Mouse (Mus musculus) midbrain, embryonic 14.5 days (tissue): ENCODE results near the gene Llgl2. TPM values are rescaled to one million over a fixed set of nuclear protein-coding genes. Genes with fewer than 3 reads are reported as not detected.

Experiments
- ATAC-seq: fragments of 200-750 bp; cut with Nextera tagmentation; 2 replicates; pipeline ENCODE4 v1.8.0; 2017; ENCODE audit warnings: moderate number of reproducible peaks, moderate library complexity; ENCODE audit not compliant: low FRiP score, low TSS enrichment
- DNase-seq: peaks from one replicate; pipeline ENCODE4 v3.0.0-alpha.2; 2015
- H3K27ac ChIP-seq: fragments of 300-500 bp; sonication (generic); replicated peaks from 2 replicates; pipeline ENCODE4 v1.5.1; 2014; ENCODE audit warnings: mild to moderate bottlenecking, low read depth, low read length, moderate library complexity
- H3K27me3 ChIP-seq: fragments of 300-500 bp; sonication (generic); 2 replicates; pipeline ENCODE4 v1.6.1; 2014; ENCODE audit warnings: low read length, control low read depth, mixed read lengths; ENCODE audit not compliant: control insufficient read depth, insufficient read depth
- H3K36me3 ChIP-seq: fragments of 300-500 bp; sonication (generic); 2 replicates; pipeline ENCODE4 v1.6.1; 2014; ENCODE audit warnings: low read length, control low read depth; ENCODE audit not compliant: control insufficient read depth, insufficient read depth
- H3K4me1 ChIP-seq: fragments of 300-500 bp; sonication (generic); 2 replicates; pipeline ENCODE4 v1.6.1; 2014; ENCODE audit warnings: mild to moderate bottlenecking, antibody characterized with exemption, low read length, control low read depth; ENCODE audit not compliant: control insufficient read depth, insufficient read depth
- H3K4me2 ChIP-seq: fragments of 300-500 bp; sonication (generic); 2 replicates; pipeline ENCODE4 v1.6.1; 2014; ENCODE audit warnings: mild to moderate bottlenecking, low read length, moderate library complexity
- H3K4me3 ChIP-seq: fragments of 300-500 bp; sonication (generic); replicated peaks from 2 replicates; pipeline ENCODE4 v1.5.1; 2014; ENCODE audit warnings: low read depth, low read length
- H3K9ac ChIP-seq: fragments of 300-500 bp; sonication (generic); replicated peaks from 2 replicates; pipeline ENCODE4 v1.6.1; 2014; ENCODE audit warnings: mild to moderate bottlenecking, low read length, moderate library complexity
- H3K9me3 ChIP-seq: fragments of 300-500 bp; sonication (generic); 2 replicates; pipeline ENCODE4 v1.6.1; 2016; ENCODE audit warnings: low read length, control low read depth, mixed read lengths; ENCODE audit not compliant: control insufficient read depth
- WGBS: fragments of 180-500 bp; shearing (Covaris S2); extraction: QIAGEN DNeasy Blood & Tissue Kit; methylation state at CpG from one replicate; pipeline ENCODE4 v1.1.7; 2014; 5-methylcytosine and 5-hydroxymethylcytosine counted together
- polyA plus RNA-seq: library from polyadenylated mRNA; unstranded; fragments of >200 nt; fragmentation: Nextera tagmentation; extraction: Ambion mirVana; gene quantifications from 2 replicates; pipeline ENCODE4 v1.2.1, GENCODE M21; 2014

Gene Llgl2
- polyA plus RNA-seq, 1 experiment from 2014 or later: 0.63 TPM

DNA sequence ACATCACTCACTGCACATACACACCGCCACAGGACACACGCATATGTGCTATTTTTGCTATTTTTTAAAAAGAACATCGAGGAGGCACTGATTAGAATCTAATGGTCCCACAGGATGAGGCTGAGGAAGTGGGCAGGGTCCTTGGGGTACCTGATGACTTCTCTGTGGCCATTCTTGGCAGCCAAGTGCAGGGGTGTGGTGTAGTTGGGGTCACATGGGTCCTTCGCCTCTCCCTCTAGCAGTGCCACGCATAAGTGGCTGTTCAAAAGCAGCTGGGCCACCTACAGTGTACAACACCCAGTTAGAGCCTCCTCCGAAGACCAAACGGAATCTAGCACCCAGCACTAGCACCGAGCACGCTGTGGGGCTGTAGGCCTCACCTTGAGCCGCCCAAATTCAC, 17.7 kb upstream of the Llgl2 start:
- Histone ChIP-seq H3K27ac (no peak overlapping the region), H3K9me3 (no peaks in the 10 kb centered on the region), H3K4me2 (no peak overlapping the region), H3K9ac (no peak overlapping the region), H3K36me3 (peaks cover 50% of the 10 kb centered on the region), H3K4me3 (no peak overlapping the region), H3K27me3 (no peaks in the 10 kb centered on the region), H3K4me1 (peaks cover 21% of the 10 kb centered on the region)
- ATAC-seq (no peak), DNase-seq (no peak)
- WGBS: 94% methylated on average over 10 of the region's 10 CpGs

- ATAC-seq: peak; percentile 40; the same call in 1 of the 2 replicates
- 62% methylated on average over 6 of the region's 6 CpGs for WGBS
- H3K9ac ChIP-seq: no peak overlapping the region; the same call in 1 of the 2 replicates
- peak overlapping the region; percentile 8; the same call in 1 of the 2 replicates for H3K4me2 ChIP-seq
- H3K27ac ChIP-seq: peak overlapping the region; percentile 61; the same call in 1 of the 2 replicates
- H3K4me3 ChIP-seq: no peak overlapping the region
- H3K4me1 ChIP-seq: peaks cover 25% of the 10 kb centered on the region
- no peaks in the 10 kb centered on the region for H3K9me3 ChIP-seq
- peak; percentile 51 for DNase-seq
- H3K27me3 ChIP-seq: no peaks in the 10 kb centered on the region
- peaks cover 38% of the 10 kb centered on the region for H3K36me3 ChIP-seq
These were observed 16.5 kb upstream of the Llgl2 start for GRCm38 (mm10) chr11:115807306-115807705.

DNA sequence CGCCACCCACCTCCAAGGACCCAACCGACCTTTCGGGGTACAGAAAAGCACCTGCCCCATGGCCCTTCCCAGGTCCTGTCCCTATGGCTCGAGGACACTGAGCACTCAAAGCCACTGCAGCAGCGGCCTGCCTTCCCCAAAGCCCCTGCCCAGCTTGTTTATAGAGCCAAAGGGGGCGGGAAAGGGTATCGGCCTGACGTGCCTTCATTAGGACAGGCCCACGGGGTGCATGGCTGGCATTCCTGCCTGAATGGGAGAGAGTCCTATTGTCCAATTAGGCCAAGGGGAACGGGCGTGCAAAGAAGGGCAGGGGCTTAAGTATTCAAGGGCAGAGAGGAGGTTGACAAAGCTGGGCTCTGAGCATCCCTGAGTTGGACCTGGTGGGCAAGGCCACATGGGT, 15.9 kb upstream of the Llgl2 start:
- peak; percentile 38 for DNase-seq
- no peak for ATAC-seq

DNA sequence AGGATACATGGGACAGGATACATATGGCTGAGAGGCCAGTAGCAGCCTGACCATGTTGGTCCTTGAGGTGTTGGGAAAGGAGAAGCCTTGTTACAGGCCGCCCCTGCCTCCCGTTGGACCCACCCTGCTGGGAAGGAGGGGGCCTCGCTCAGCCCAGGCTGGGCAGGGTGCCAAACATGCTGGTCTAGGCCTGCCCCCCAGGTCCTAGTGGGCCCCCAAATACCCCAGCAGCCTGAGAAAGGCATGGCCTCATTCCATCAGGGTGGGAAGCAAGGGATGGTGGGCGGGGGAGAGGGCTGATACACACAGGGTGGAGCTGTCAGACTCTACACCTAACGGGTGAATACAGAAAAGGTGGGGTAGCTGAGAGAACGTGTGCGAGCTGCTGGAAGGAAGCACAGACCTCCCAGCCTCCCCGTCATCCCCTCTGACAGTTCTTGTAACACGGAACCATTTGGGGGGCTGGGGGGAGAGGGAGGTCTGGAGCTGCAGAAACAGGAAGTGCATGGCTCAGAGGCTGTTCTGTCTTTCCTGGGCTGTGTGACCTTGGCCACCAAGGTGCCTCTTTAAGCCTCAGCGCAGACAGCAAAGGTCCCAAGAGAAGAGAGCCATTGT, 15.0 kb upstream of the Llgl2 start:
- Histone ChIP-seq H3K4me2 (peak overlapping the region; percentile 75), H3K9ac (0 out of 2 replicates have a peak overlapping the region, but pooled peaks have one; percentile 20), H3K9me3 (no peaks in the 10 kb centered on the region), H3K36me3 (peaks cover 23% of the 10 kb centered on the region), H3K4me1 (peaks cover 33% of the 10 kb centered on the region), H3K4me3 (0 out of 2 replicates have a peak overlapping the region, but pooled peaks have one; percentile 2), H3K27ac (peak overlapping the region; percentile 61), H3K27me3 (no peaks in the 10 kb centered on the region)
- ATAC-seq (no peak), DNase-seq (peak; percentile 72)
- 53% methylated on average over 10 of the region's 10 CpGs for WGBS

More for the DNA sequence above, 15.9 kb upstream of the Llgl2 start:
- H3K9me3 ChIP-seq: no peaks in the 10 kb centered on the region
- peak overlapping the region; percentile 75 for H3K4me2 ChIP-seq
- H3K27me3 ChIP-seq: no peaks in the 10 kb centered on the region
- peak overlapping the region; percentile 61 for H3K27ac ChIP-seq
- no peak overlapping the region; the same call in 1 of the 2 replicates for H3K9ac ChIP-seq
- peaks cover 32% of the 10 kb centered on the region for H3K4me1 ChIP-seq
- 62% methylated on average over 11 of the region's 11 CpGs for WGBS
- H3K36me3 ChIP-seq: peaks cover 32% of the 10 kb centered on the region
- H3K4me3 ChIP-seq: no peak overlapping the region

DNA sequence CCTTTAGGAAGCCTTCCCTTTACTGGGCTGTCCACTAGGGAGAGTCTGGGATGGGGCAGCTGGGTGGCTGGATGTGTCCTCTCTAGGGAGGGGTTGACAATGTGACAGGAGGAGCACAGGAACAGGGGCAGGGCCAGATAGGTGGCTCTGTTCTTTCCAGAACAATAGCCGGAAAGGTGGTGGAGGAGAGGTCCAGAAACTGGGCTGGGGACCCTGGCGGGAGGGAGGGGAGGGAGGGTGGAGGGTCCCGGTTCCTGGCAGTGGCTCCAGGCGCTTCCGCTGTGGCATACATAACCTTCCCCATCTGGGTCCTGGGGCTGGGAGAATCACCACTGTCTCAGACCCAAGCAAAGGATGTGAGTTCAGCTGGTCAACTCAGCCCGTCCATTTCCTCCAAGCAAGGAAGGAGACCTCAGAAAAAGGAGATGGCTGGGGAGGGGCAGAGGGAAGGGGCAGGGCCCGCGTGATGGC, 14.5 kb upstream of the Llgl2 start:
- no peak overlapping the region for H3K4me3 ChIP-seq
- 72% methylated on average over 8 of the region's 8 CpGs for WGBS
- H3K27ac ChIP-seq: peak overlapping the region; percentile 38; the same call in 1 of the 2 replicates
- H3K36me3 ChIP-seq: peaks cover 20% of the 10 kb centered on the region
- no peak for ATAC-seq
- peak overlapping the region; percentile 75 for H3K4me2 ChIP-seq
- no peak for DNase-seq
- peaks cover 36% of the 10 kb centered on the region for H3K4me1 ChIP-seq
- no peaks in the 10 kb centered on the region for H3K9me3 ChIP-seq
- no peaks in the 10 kb centered on the region for H3K27me3 ChIP-seq
- H3K9ac ChIP-seq: no peak overlapping the region

- WGBS: 87% methylated on average over 14 of the region's 14 CpGs
- Histone ChIP-seq H3K9me3 (no peaks in the 10 kb centered on the region), H3K27ac (no peak overlapping the region), H3K4me1 (peaks cover 40% of the 10 kb centered on the region), H3K9ac (no peak overlapping the region), H3K36me3 (peaks cover 12% of the 10 kb centered on the region), H3K4me2 (peak overlapping the region; percentile 75), H3K27me3 (no peaks in the 10 kb centered on the region), H3K4me3 (peak overlapping the region; percentile 8)
- DNase-seq: no peak
- no peak for ATAC-seq
These were observed 13.5 kb upstream of the Llgl2 start for GRCm38 (mm10) chr11:115810377-115810776.

DNA sequence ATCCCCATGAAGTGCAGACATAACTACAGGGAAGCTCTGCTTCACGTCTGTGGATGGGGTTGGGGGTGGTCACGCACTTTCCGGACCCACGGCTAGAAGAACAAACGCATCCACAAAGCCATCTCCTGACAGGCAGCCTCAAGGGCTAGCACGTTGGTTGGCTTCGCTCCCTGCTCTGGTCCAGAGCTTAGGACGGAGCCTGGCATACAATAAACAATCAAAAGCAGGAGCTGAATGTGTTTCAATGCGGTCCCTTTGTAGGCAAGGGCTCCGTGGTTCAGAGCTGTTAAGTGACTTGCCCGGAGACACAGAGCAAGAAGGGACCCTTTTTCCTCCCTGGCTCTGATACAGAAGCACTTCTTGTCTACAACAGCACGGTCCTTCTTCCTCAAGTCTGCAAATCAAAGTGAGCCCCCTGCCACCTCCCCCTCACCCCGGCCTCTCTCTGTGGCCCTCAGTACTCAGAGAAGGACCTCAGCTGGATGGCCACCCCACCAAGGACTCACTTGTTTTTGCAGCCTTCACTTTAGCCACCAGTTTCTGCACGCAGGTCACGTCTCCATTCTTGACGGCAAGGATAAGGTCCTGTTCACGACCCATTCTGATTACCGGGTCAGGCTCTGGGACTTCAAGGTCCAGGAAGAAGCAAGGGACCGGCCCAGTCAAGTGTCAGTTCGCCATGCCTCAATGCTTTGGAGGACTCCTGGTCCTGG, 12.3 kb upstream of the Llgl2 start:
- peak overlapping the region; percentile 94 for H3K4me3 ChIP-seq
- WGBS: 84% methylated on average over 20 of the region's 20 CpGs
- H3K9ac ChIP-seq: no peak overlapping the region
- H3K27me3 ChIP-seq: no peaks in the 10 kb centered on the region
- H3K9me3 ChIP-seq: no peaks in the 10 kb centered on the region
- no peak for ATAC-seq
- no peak overlapping the region for H3K27ac ChIP-seq
- H3K4me2 ChIP-seq: peak overlapping the region; percentile 75
- peaks cover 7% of the 10 kb centered on the region for H3K36me3 ChIP-seq
- DNase-seq: no peak
- H3K4me1 ChIP-seq: peaks cover 47% of the 10 kb centered on the region

GRCm38 (mm10) chr11:115812095-115812494, 11.8 kb upstream of the Llgl2 start:
- H3K9ac ChIP-seq: 0 out of 2 replicates have a peak overlapping the region, but pooled peaks have one; percentile 66
- H3K27ac ChIP-seq: no peak overlapping the region
- no peaks in the 10 kb centered on the region for H3K9me3 ChIP-seq
- no peaks in the 10 kb centered on the region for H3K27me3 ChIP-seq
- peak overlapping the region; percentile 75 for H3K4me2 ChIP-seq
- H3K36me3 ChIP-seq: peaks cover 9% of the 10 kb centered on the region; the same call in 1 of the 2 replicates
- DNase-seq (no peak), ATAC-seq (no peak)
- peak overlapping the region; percentile 94 for H3K4me3 ChIP-seq
- 34% methylated on average over 7 of the region's 7 CpGs for WGBS
- peaks cover 47% of the 10 kb centered on the region for H3K4me1 ChIP-seq
